Mouse (Mus musculus): ENCODE measurements at regions not wholly inside any gene's neighbourhood (a gene's known extent, or its start where the extent isn't known, plus 50 kb on each side); places are given as distances from the start of the nearest gene placed in this dataset.

GRCm38 (mm10) chr11:89247991-89248390 lies 54.1 kb downstream of the Nog start:
- Histone ChIP-seq H3K4me3 (ENCODE audit: insufficient read depth, poor library complexity, severe bottlenecking) (no peak overlapping the region), H3K36me3 (ENCODE audit: control insufficient read depth, insufficient read depth) (no peaks in the 10 kb centered on the region), H3K79me3 (ENCODE audit: low read depth) (no peaks in the 10 kb centered on the region), H3K79me2 (ENCODE audit: control insufficient read depth, insufficient read depth) (no peaks in the 10 kb centered on the region), H3K27me3 (ENCODE audit: control insufficient read depth, insufficient read depth, insufficient read length) (no peaks in the 10 kb centered on the region), H3ac (ENCODE audit: control insufficient read depth, insufficient read length, low read depth) (no peak overlapping the region)
- TF ChIP-seq MAX (IDR thresholded peaks at IDR 0.05) (no peak), FOSL1 (IDR thresholded peaks at IDR 0.05; ENCODE audit: insufficient read depth, low read length, poor library complexity, severe bottlenecking) (no peak), MYOD1 (IDR thresholded peaks at IDR 0.05; ENCODE audit: control insufficient read depth, insufficient read length, low read depth) (no peak), CTCF (IDR thresholded peaks at IDR 0.05; ENCODE audit: control insufficient read depth, insufficient read depth, insufficient read length) (no peak), MYOG (IDR thresholded peaks at IDR 0.05; ENCODE audit: control insufficient read depth, extremely low read depth, insufficient read length) (no peak), USF1 (IDR thresholded peaks at IDR 0.05; ENCODE audit: low read depth) (no peak), CEBPB (IDR thresholded peaks at IDR 0.05; ENCODE audit: low read depth) (no peak)

DNA sequence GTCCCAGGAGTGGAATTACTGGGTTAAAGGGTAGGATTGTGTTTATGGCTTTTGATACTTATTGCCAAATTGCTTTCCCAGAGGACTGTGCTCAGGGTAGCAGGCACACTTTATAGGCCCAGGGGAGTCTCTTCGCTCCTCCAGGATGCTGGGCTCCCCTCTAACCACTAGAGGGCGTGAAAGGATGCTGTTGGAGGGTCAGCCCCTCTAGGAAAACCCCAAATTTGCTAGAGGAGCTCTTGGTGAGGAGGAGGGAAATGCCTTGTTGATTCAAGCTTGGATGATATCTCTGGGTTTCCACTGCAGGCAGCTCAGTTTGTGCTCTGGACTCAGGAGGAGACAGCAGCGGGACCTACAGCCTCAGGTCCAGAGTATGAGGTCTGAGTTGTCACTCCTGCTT lies 58.8 kb downstream of the Nog start:
- TF ChIP-seq CEBPB (IDR thresholded peaks at IDR 0.05; ENCODE audit: low read depth) (no peak), CTCF (IDR thresholded peaks at IDR 0.05; ENCODE audit: control insufficient read depth, insufficient read depth, insufficient read length) (peak; percentile 50), MAX (IDR thresholded peaks at IDR 0.05) (no peak)

DNA sequence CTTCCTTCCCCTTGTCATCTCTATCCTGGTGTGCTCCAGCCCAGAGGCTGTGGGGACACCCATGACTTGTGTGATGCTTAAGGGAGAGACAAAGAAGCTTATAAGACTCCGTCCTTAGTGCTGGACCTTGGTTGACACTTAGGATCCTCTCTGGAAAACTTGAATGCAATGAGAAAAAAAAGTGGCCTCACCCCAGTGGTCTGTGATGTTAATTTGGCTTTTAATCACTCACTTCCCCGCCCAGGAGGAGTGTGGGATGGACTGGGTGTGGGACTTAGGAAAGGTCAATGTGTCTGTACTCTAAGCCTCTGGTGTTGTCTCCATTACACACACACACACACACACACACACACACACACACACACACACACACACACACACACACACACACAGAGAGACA lies 60.0 kb downstream of the Nog start:
- no peaks in the 10 kb centered on the region for H3K79me2 ChIP-seq (ENCODE audit: control insufficient read depth, insufficient read depth)
- H3K27me3 ChIP-seq (ENCODE audit: control insufficient read depth, insufficient read depth, insufficient read length), result no peaks in the 10 kb centered on the region
- H3K79me3 ChIP-seq (ENCODE audit: low read depth), result no peaks in the 10 kb centered on the region
- H3ac ChIP-seq (ENCODE audit: control insufficient read depth, insufficient read length, low read depth), result no peak overlapping the region
- no peak for TF ChIP-seq MYOG (IDR thresholded peaks at IDR 0.05; ENCODE audit: control insufficient read depth, extremely low read depth, insufficient read length)
- TF ChIP-seq FOSL1 (IDR thresholded peaks at IDR 0.05; ENCODE audit: insufficient read depth, low read length, poor library complexity, severe bottlenecking), result no peak
- TF ChIP-seq MAX (IDR thresholded peaks at IDR 0.05), result no peak
- TF ChIP-seq USF1 (IDR thresholded peaks at IDR 0.05; ENCODE audit: low read depth), result no peak
- no peaks in the 10 kb centered on the region for H3K36me3 ChIP-seq (ENCODE audit: control insufficient read depth, insufficient read depth)
- H3K4me3 ChIP-seq (ENCODE audit: insufficient read depth, poor library complexity, severe bottlenecking), result no peak overlapping the region

More for the DNA sequence above, 58.8 kb downstream of the Nog start:
- Histone ChIP-seq H3K4me3 (ENCODE audit: insufficient read depth, poor library complexity, severe bottlenecking) (no peak overlapping the region), H3K27me3 (ENCODE audit: control insufficient read depth, insufficient read depth, insufficient read length) (no peaks in the 10 kb centered on the region), H3K36me3 (ENCODE audit: control insufficient read depth, insufficient read depth) (no peaks in the 10 kb centered on the region), H3K79me2 (ENCODE audit: control insufficient read depth, insufficient read depth) (no peaks in the 10 kb centered on the region), H3K79me3 (ENCODE audit: low read depth) (no peaks in the 10 kb centered on the region), H3ac (ENCODE audit: control insufficient read depth, insufficient read length, low read depth) (no peak overlapping the region)

DNA sequence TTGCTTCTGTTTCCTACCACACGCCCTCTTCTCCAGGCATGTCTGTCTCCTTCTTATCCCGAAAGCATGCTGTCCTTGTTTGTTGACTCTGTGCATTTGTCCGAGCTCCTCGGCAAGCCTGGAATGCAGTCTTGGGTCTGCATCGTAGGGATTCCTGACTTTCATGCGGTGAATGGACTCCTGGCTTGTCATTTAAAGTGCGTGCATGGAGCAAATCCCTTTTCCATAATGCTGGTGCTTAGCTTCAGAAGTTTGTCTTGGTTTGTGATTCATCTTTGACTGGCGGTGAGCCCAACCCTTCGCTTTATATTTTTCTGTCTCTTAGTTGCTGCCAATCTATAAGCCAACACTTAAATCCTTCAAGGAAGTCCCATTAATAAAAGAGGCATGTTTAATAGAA lies 62.2 kb downstream of the Nog start:
- H3K27me3 ChIP-seq (ENCODE audit: control insufficient read depth, insufficient read depth, insufficient read length), result no peaks in the 10 kb centered on the region
- H3K4me3 ChIP-seq (ENCODE audit: insufficient read depth, poor library complexity, severe bottlenecking), result no peak overlapping the region
- no peaks in the 10 kb centered on the region for H3K36me3 ChIP-seq (ENCODE audit: control insufficient read depth, insufficient read depth)
- H3K79me3 ChIP-seq (ENCODE audit: low read depth), result no peaks in the 10 kb centered on the region
- H3K79me2 ChIP-seq (ENCODE audit: control insufficient read depth, insufficient read depth), result no peaks in the 10 kb centered on the region
- no peak overlapping the region for H3ac ChIP-seq (ENCODE audit: control insufficient read depth, insufficient read length, low read depth)
- TF ChIP-seq MYOG (IDR thresholded peaks at IDR 0.05; ENCODE audit: control insufficient read depth, extremely low read depth, insufficient read length), result no peak
- no peak for TF ChIP-seq MYOD1 (IDR thresholded peaks at IDR 0.05; ENCODE audit: control insufficient read depth, insufficient read length, low read depth)
- no peak for TF ChIP-seq USF1 (IDR thresholded peaks at IDR 0.05; ENCODE audit: low read depth)
- TF ChIP-seq CEBPB (IDR thresholded peaks at IDR 0.05; ENCODE audit: low read depth), result no peak
- TF ChIP-seq MAX (IDR thresholded peaks at IDR 0.05), result no peak
- no peak for TF ChIP-seq CTCF (IDR thresholded peaks at IDR 0.05; ENCODE audit: control insufficient read depth, insufficient read depth, insufficient read length)
- TF ChIP-seq FOSL1 (IDR thresholded peaks at IDR 0.05; ENCODE audit: insufficient read depth, low read length, poor library complexity, severe bottlenecking), result no peak

DNA sequence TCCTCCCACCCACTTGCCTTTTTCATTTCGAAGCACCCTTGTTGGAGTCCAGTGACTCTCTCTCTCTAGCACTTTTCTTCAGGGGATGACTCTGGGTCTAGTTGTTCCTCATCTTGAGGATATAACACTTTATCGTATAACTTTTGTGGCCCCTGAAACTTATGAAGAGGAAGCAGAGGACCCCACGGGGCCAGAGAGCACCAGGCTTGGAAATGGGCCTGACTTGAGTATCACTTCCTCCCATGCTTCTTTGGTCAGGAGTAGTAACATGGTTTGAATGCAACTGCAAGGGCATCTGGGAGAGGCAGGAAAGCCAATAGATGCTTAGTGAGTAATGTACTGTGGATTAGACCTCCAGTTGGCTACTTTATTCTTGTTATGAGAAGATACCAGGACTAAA lies 65.2 kb downstream of the Nog start:
- Histone ChIP-seq H3ac (ENCODE audit: control insufficient read depth, insufficient read length, low read depth) (no peak overlapping the region), H3K79me2 (ENCODE audit: control insufficient read depth, insufficient read depth) (no peaks in the 10 kb centered on the region), H3K79me3 (ENCODE audit: low read depth) (no peaks in the 10 kb centered on the region), H3K36me3 (ENCODE audit: control insufficient read depth, insufficient read depth) (no peaks in the 10 kb centered on the region), H3K27me3 (ENCODE audit: control insufficient read depth, insufficient read depth, insufficient read length) (no peaks in the 10 kb centered on the region), H3K4me3 (ENCODE audit: insufficient read depth, poor library complexity, severe bottlenecking) (no peak overlapping the region)
- TF ChIP-seq CTCF (IDR thresholded peaks at IDR 0.05; ENCODE audit: control insufficient read depth, insufficient read depth, insufficient read length), result no peak
- no peak for TF ChIP-seq MYOG (IDR thresholded peaks at IDR 0.05; ENCODE audit: control insufficient read depth, extremely low read depth, insufficient read length)
- no peak for TF ChIP-seq MAX (IDR thresholded peaks at IDR 0.05)
- TF ChIP-seq FOSL1 (IDR thresholded peaks at IDR 0.05; ENCODE audit: insufficient read depth, low read length, poor library complexity, severe bottlenecking), result no peak
- TF ChIP-seq USF1 (IDR thresholded peaks at IDR 0.05; ENCODE audit: low read depth), result no peak
- TF ChIP-seq CEBPB (IDR thresholded peaks at IDR 0.05; ENCODE audit: low read depth), result no peak
- TF ChIP-seq MYOD1 (IDR thresholded peaks at IDR 0.05; ENCODE audit: control insufficient read depth, insufficient read length, low read depth), result no peak

GRCm38 (mm10) chr11:89232884-89233480 lies 69.2 kb downstream of the Nog start:
- TF ChIP-seq MYOG (IDR thresholded peaks at IDR 0.05; ENCODE audit: control insufficient read depth, extremely low read depth, insufficient read length), result no peak
- TF ChIP-seq USF1 (IDR thresholded peaks at IDR 0.05; ENCODE audit: low read depth), result no peak
- no peak for TF ChIP-seq MYOD1 (IDR thresholded peaks at IDR 0.05; ENCODE audit: control insufficient read depth, insufficient read length, low read depth)
- TF ChIP-seq CEBPB (IDR thresholded peaks at IDR 0.05; ENCODE audit: low read depth), result no peak
- TF ChIP-seq FOSL1 (IDR thresholded peaks at IDR 0.05; ENCODE audit: insufficient read depth, low read length, poor library complexity, severe bottlenecking), result no peak
- TF ChIP-seq CTCF (IDR thresholded peaks at IDR 0.05; ENCODE audit: control insufficient read depth, insufficient read depth, insufficient read length), result no peak
- no peak for TF ChIP-seq MAX (IDR thresholded peaks at IDR 0.05)
- Histone ChIP-seq H3K79me2 (ENCODE audit: control insufficient read depth, insufficient read depth) (no peaks in the 10 kb centered on the region), H3K79me3 (ENCODE audit: low read depth) (no peaks in the 10 kb centered on the region), H3K36me3 (ENCODE audit: control insufficient read depth, insufficient read depth) (no peaks in the 10 kb centered on the region), H3K4me3 (ENCODE audit: insufficient read depth, poor library complexity, severe bottlenecking) (no peak overlapping the region), H3ac (ENCODE audit: control insufficient read depth, insufficient read length, low read depth) (no peak overlapping the region), H3K27me3 (ENCODE audit: control insufficient read depth, insufficient read depth, insufficient read length) (no peaks in the 10 kb centered on the region)

Data from C2C12 (cell line).